Mouse (Mus musculus): ENCODE data around the gene Auts2. TPM values are rescaled to one million over a fixed set of nuclear protein-coding genes. Genes with fewer than 3 reads are reported as not detected.

The Auts2 gene
- polyA plus RNA-seq, 1 experiment = 9.2 TPM

DNA sequence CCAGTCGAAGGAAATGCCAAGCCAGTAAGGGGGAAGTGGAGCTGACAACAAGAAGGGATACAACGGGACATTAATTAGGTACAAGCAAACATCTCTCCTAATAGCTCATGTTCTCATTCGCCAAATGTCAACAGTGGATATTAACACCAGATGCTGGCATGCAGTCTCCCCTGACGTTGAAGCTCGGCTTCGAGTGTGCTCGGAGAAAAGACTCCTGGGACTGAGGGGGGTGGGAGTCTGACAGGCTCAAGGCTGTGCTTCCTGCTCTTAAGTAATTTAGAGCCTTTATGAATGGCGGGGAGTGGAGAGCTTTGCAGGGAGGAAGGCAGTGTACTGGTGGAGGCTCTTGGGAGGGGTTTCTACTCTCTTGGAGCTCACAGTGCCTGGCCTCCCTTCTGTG, 687.8 kb downstream of the Auts2 start:
- Histone ChIP-seq H3K27me3 (replicated peaks; ENCODE audit: control insufficient read depth, insufficient read depth, low read length) (no peaks in the 10 kb centered on the region), H3K36me3 (ENCODE audit: control insufficient read depth, insufficient read depth, low read length) (no peaks in the 10 kb centered on the region), H3K4me1 (ENCODE audit: control insufficient read depth, insufficient read depth, low read length) (peaks cover 3% of the 10 kb centered on the region; the same call in 1 of the 2 replicates), H3K27ac (ENCODE audit: insufficient read depth, low read depth, low read length) (no peak overlapping the region), H3K4me3 (ENCODE audit: insufficient read depth, low read depth, low read length) (peak overlapping the region; percentile 15)
- DNase-seq = peak; percentile 10
- 8% methylated on average over 8 of the region's 8 CpGs for whole genome bisulfite sequencing
- TF ChIP-seq POLR2A (IDR thresholded peaks at IDR 0.05; ENCODE audit: low read depth, low read length) (no peak), CTCF (conservative IDR thresholded peaks at IDR 0.05; ENCODE audit: insufficient read depth, insufficient read length, low read depth, low read length) (no peak)

DNA sequence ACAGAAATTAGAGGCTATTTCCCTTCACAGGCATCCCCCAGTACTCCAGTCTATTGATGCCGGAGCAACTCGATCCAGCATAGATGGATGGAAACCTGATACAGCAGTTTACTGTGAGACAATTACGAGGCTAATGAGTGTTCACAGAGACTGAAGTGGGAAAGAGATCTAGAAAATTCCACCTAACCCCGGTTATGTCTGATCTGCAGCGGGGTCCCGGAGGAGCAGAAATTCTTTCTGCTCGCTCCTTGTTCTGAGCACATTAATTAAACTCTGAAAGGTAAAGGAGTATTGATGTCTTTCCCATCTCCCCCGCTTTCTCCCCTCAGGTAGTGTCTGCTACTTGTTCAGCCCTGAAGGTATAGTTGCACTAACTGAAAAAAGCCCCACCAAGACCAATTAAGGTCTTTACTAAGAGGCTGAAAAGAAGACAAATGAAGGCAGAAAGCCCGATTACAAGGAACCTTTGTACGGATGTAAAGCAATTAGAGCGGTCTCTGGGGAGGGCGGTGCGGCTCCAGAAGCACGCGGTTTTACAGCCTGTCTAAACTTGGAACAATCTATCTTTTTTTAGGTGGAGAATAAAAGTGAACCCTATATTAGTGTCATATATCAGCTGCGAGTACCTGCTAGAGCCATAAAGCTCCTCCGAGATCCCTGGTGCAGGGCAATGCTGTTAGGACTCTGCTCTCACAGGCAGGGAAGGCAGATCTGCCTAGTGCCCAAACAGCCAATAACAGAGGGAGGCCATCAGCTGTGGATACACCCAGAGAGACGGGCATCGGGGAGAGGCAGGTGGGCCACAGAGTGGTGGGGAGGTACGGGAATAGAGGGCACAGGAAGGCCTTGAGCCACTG, 691.3 kb downstream of the Auts2 start:
- DNase-seq = no peak
- no peak overlapping the region for H3K4me3 ChIP-seq (ENCODE audit: insufficient read depth, low read depth, low read length)
- H3K36me3 ChIP-seq (ENCODE audit: control insufficient read depth, insufficient read depth, low read length) = no peaks in the 10 kb centered on the region
- H3K27me3 ChIP-seq (replicated peaks; ENCODE audit: control insufficient read depth, insufficient read depth, low read length) = no peaks in the 10 kb centered on the region
- no peak overlapping the region for H3K27ac ChIP-seq (ENCODE audit: insufficient read depth, low read depth, low read length)
- TF ChIP-seq POLR2A (IDR thresholded peaks at IDR 0.05; ENCODE audit: low read depth, low read length) (no peak), CTCF (conservative IDR thresholded peaks at IDR 0.05; ENCODE audit: insufficient read depth, insufficient read length, low read depth, low read length) (no peak)
- WGBS = 59% methylated on average over 20 of the region's 20 CpGs
- H3K4me1 ChIP-seq (ENCODE audit: control insufficient read depth, insufficient read depth, low read length) = peaks cover 3% of the 10 kb centered on the region; the same call in 1 of the 2 replicates

DNA sequence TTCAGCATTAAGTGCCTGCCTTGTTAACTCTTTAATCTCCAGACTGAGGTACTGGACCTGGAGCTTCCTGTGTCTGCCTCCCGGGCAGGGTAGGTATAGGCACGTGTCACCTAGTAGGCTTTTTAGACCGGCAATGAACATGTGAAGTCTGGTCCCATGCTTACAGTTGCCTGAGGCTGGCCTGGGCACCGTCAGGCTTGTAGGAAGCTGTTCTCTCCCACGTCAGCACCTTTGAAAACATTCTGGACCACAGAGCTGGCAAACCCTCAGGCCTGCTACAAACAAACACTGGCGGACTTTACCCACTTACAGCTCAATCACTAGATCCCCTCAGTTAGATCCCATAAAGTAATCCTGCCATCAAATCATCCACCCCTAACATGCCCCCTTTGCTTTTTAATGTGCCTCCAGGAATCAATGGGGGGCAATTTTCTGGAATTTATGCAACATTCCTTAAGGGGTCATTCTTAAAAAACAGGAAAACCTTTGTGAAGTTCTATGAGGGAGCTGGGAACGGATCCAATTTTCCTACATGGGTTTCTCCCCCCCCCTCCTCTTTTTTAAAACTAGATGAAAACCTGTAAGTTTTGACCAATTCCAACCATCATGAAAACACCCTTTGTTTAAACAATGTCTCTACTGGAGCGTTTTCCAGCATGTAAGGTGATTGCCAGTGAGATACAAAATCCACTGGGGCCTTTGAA, 692.4 kb downstream of the Auts2 start:
- no peak overlapping the region for H3K4me3 ChIP-seq (ENCODE audit: insufficient read depth, low read depth, low read length)
- peak; percentile 39 for DNase-seq
- no peak for TF ChIP-seq CTCF (conservative IDR thresholded peaks at IDR 0.05; ENCODE audit: insufficient read depth, insufficient read length, low read depth, low read length)
- no peak for TF ChIP-seq POLR2A (IDR thresholded peaks at IDR 0.05; ENCODE audit: low read depth, low read length)
- H3K27me3 ChIP-seq (replicated peaks; ENCODE audit: control insufficient read depth, insufficient read depth, low read length) = no peaks in the 10 kb centered on the region
- H3K4me1 ChIP-seq (ENCODE audit: control insufficient read depth, insufficient read depth, low read length) = peaks cover 3% of the 10 kb centered on the region; the same call in 1 of the 2 replicates
- no peaks in the 10 kb centered on the region for H3K36me3 ChIP-seq (ENCODE audit: control insufficient read depth, insufficient read depth, low read length)
- H3K27ac ChIP-seq (ENCODE audit: insufficient read depth, low read depth, low read length) = no peak overlapping the region
- WGBS = 39% methylated on average over 8 of the region's 8 CpGs

DNA sequence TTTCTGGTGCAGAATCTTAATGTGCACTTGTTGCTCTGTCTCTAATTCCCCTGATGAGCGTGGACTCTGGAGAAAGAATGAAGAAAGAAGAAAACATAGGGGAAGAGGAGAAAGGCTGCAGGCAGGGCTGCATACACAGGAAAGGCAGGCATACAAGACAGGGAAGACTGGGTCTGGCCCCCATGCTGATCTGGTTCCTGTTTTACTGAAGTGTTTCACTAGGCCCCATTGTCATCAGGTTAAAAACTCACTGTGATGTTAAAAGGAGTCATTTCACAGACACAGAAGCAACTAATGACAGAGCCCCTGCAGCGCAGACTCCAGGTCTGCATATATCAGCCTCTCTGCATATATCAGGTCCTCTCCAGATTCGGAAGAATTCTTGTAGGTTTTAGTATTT, 693.5 kb downstream of the Auts2 start:
- Histone ChIP-seq H3K27me3 (replicated peaks; ENCODE audit: control insufficient read depth, insufficient read depth, low read length) (no peaks in the 10 kb centered on the region), H3K4me1 (ENCODE audit: control insufficient read depth, insufficient read depth, low read length) (no peaks in the 10 kb centered on the region), H3K27ac (ENCODE audit: insufficient read depth, low read depth, low read length) (no peak overlapping the region), H3K36me3 (ENCODE audit: control insufficient read depth, insufficient read depth, low read length) (no peaks in the 10 kb centered on the region), H3K4me3 (ENCODE audit: insufficient read depth, low read depth, low read length) (no peak overlapping the region)
- TF ChIP-seq CTCF (conservative IDR thresholded peaks at IDR 0.05; ENCODE audit: insufficient read depth, insufficient read length, low read depth, low read length) = no peak
- TF ChIP-seq POLR2A (IDR thresholded peaks at IDR 0.05; ENCODE audit: low read depth, low read length) = no peak
- 96% methylated on average over 3 of the region's 3 CpGs for WGBS
- DNase-seq = no peak

DNA sequence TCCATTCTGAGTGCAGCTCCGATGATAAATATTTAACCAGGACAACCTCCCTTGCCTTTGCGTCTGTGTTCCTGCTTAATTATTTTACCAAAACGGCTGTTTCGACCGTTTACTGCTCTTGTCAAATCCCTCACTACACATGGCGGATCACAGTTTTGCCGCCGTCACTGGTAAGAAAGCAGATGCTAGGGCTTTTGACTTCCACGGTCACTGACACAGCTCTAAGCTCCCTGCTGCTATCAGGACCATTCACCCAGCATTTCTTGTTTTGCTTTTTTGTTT, 698.7 kb downstream of the Auts2 start:
- no peaks in the 10 kb centered on the region for H3K36me3 ChIP-seq (ENCODE audit: control insufficient read depth, insufficient read depth, low read length)
- no peak overlapping the region for H3K4me3 ChIP-seq (ENCODE audit: insufficient read depth, low read depth, low read length)
- H3K4me1 ChIP-seq (ENCODE audit: control insufficient read depth, insufficient read depth, low read length) = 0 out of 2 replicates have a peak, but pooled peaks cover 4% of the 10 kb centered on the region
- 33% methylated on average over 9 of the region's 9 CpGs for WGBS
- DNase-seq = peak; percentile 67
- no peak for TF ChIP-seq POLR2A (IDR thresholded peaks at IDR 0.05; ENCODE audit: low read depth, low read length)
- TF ChIP-seq CTCF (conservative IDR thresholded peaks at IDR 0.05; ENCODE audit: insufficient read depth, insufficient read length, low read depth, low read length) = no peak
- no peaks in the 10 kb centered on the region for H3K27me3 ChIP-seq (replicated peaks; ENCODE audit: control insufficient read depth, insufficient read depth, low read length)
- no peak overlapping the region for H3K27ac ChIP-seq (ENCODE audit: insufficient read depth, low read depth, low read length)

DNA sequence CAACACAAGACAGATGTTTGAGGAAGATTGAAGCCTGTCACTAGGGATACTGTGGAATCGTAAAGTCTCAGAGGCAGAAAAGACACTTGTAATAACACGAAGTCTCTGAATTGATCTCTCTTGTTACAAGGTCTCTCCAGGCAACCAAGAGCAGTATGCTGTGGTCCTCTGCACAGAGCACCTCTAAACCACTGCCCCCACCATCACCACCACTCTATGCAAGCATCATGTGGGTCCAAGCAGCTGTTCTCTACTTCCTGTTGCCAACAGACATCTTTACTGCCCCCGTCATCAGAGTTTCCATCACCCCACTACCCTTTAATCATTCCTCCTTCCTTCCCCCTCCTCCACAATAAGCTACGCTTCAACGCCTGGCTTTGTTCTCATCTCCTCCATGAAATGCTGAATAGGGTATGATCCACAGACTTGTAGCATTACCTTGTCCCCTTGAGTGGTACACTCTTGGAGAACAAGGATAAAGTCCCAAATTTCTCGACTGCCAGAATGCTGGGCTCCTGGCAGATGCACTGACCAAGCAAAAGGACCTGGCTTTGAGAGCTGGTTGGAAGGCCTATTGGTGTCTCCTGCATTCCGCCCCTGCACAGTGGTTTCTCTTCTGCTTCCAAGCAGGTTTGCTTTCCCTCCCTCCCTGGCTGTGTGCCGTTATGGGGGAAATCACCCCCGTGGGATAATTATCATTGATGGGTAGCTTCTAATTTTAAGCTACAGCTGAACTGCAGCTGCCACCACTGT, 699.2 kb downstream of the Auts2 start:
- peaks cover 6% of the 10 kb centered on the region; the same call in 1 of the 2 replicates for H3K4me1 ChIP-seq (ENCODE audit: control insufficient read depth, insufficient read depth, low read length)
- H3K36me3 ChIP-seq (ENCODE audit: control insufficient read depth, insufficient read depth, low read length) = no peaks in the 10 kb centered on the region
- 50% methylated on average over 9 of the region's 9 CpGs for WGBS
- TF ChIP-seq CTCF (conservative IDR thresholded peaks at IDR 0.05; ENCODE audit: insufficient read depth, insufficient read length, low read depth, low read length) (no peak), POLR2A (IDR thresholded peaks at IDR 0.05; ENCODE audit: low read depth, low read length) (no peak)
- no peak overlapping the region for H3K4me3 ChIP-seq (ENCODE audit: insufficient read depth, low read depth, low read length)
- no peak overlapping the region for H3K27ac ChIP-seq (ENCODE audit: insufficient read depth, low read depth, low read length)
- H3K27me3 ChIP-seq (replicated peaks; ENCODE audit: control insufficient read depth, insufficient read depth, low read length) = no peaks in the 10 kb centered on the region
- DNase-seq = no peak

All from kidney, adult 2 months (tissue).